Mouse (Mus musculus): ENCODE measurements around the gene Actl10. TPM values are rescaled to one million over a fixed set of nuclear protein-coding genes. Genes with fewer than 3 reads are reported as not detected.

Actl10 gene
- polyA plus RNA-seq (2014; fragmentation: Nextera tagmentation; extraction: Ambion mirVana) = 0.35 TPM in 1 of 2 replicates, not detected in the other

- Histone ChIP-seq H3K4me3 (ENCODE audit: control insufficient read depth in 1 of 2, insufficient read depth in 1 of 2, low read depth in 1 of 2, low read length in 2 of 2) (peak within 1 kb of the TSS; percentile 14 to 31), H3K4me1 (ENCODE audit: control insufficient read depth in 2 of 2, insufficient read depth in 2 of 2, low read length in 2 of 2) (peaks cover 15 to 29% of the 10 kb centered on the region in 2 experiments), H3K9ac (ENCODE audit: low read length) (peak within 1 kb of the TSS; percentile 59), H3K27me3 (ENCODE audit: control insufficient read depth, insufficient read depth, low read length) (peaks cover 25% of the 10 kb centered on the region), H3K4me2 (ENCODE audit: low read length) (peak within 1 kb of the TSS; percentile 69), H3K27ac (replicated peaks in 1 of 2; ENCODE audit: control insufficient read depth in 1 of 2, insufficient read depth in 1 of 2, low read depth in 2 of 2, low read length in 2 of 2) (0 out of 4 replicates have a peak within 1 kb of the TSS, but pooled peaks of 1 of the 2 experiments have one; percentile 19), H3K36me3 (ENCODE audit: control insufficient read depth, insufficient read depth, low read length) (no peaks in the 10 kb centered on the region), H3K9me3 (ENCODE audit: control insufficient read depth, low read length) (no peaks in the 10 kb centered on the region)
- WGBS = 78% methylated on average over 4 of the region's 4 CpGs
- ATAC-seq (ENCODE audit: insufficient number of reproducible peaks, insufficient read depth, low FRiP score, low read depth) = no peak
These were observed at the start of gene Actl10 for GRCm38 (mm10) chr2:154551476-154551875. Gene Actl10 (plus strand): TSS chr2:154551776.

DNA sequence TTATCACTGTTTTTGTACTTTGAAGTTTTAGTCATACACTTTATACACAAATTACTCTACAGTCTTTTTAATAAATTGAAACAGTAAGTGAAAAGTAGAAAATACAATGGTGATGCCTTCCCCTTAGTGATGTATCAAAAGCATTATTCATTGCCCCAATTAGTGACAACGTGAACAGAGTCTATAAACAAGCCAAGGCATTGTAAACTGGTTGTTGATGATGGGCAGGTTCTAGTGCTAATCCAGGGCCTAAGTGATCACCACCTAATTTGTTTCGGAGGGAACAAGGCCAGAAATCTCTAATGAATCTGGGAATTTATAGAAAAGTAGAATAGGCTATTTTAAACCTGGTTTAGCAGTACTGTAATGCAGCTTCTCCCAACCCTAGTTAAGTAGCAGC is 44.5 kb upstream of the Actl10 start:
- Histone ChIP-seq H3K9me3 (ENCODE audit: control insufficient read depth, low read length) (no peaks in the 10 kb centered on the region), H3K27me3 (ENCODE audit: control insufficient read depth, insufficient read depth, low read length) (no peaks in the 10 kb centered on the region), H3K36me3 (ENCODE audit: control insufficient read depth, insufficient read depth, low read length) (peaks cover 81% of the 10 kb centered on the region), H3K4me3 (ENCODE audit: control insufficient read depth in 1 of 2, insufficient read depth in 1 of 2, low read depth in 1 of 2, low read length in 2 of 2) (no peak overlapping the region), H3K9ac (ENCODE audit: low read length) (no peak overlapping the region), H3K4me2 (ENCODE audit: low read length) (no peak overlapping the region), H3K4me1 (ENCODE audit: control insufficient read depth in 2 of 2, insufficient read depth in 2 of 2, low read length in 2 of 2) (peaks cover 0 to 4% of the 10 kb centered on the region in 2 experiments; a peak in 2 of 4 replicates), H3K27ac (replicated peaks in 1 of 2; ENCODE audit: control insufficient read depth in 1 of 2, insufficient read depth in 1 of 2, low read depth in 2 of 2, low read length in 2 of 2) (peak overlapping the region in 1 of 2 experiments; percentile 27; a peak in 1 of 4 replicates)
- no peak for ATAC-seq (ENCODE audit: insufficient number of reproducible peaks, insufficient read depth, low FRiP score, low read depth)
- WGBS = 82% methylated on average over 2 of the region's 2 CpGs

DNA sequence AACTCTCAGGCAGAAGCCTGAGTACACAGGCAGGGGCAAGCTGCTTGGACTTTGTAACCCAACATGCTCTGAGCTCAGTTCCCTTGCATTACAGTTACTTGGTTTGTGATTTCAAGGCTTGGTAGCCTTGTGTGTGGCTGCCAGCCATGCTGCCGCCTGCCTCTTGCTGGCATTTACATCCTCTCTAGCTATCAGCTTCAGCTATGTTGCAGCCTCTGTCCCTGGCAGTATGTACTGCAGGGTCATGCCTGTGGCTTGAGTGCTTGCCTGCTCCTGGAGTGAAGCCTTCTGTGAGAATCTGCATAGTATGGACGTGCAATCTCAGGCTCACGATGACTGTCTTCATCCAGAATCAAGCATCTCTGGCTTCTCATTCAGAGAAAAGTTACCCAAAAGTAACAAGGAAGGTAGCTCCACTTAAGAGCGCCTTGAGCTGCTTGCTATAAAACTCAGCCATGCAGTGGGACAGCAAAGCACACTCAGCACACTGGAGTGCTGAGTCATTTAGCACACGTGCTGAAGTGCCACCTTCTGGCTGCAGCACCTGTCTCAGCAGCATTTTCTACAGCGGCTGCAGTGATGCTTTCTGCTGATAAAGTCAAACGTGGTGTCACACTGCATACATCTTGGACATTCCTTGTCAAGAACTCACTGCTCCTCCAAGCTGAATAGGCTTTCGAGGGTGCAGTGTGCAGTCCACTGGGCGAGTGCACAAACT is 43.9 kb upstream of the Actl10 start:
- Histone ChIP-seq H3K36me3 (ENCODE audit: control insufficient read depth, insufficient read depth, low read length) (peaks cover 84% of the 10 kb centered on the region), H3K4me2 (ENCODE audit: low read length) (no peak overlapping the region), H3K27me3 (ENCODE audit: control insufficient read depth, insufficient read depth, low read length) (no peaks in the 10 kb centered on the region), H3K4me3 (ENCODE audit: control insufficient read depth in 1 of 2, insufficient read depth in 1 of 2, low read depth in 1 of 2, low read length in 2 of 2) (no peak overlapping the region), H3K9me3 (ENCODE audit: control insufficient read depth, low read length) (no peaks in the 10 kb centered on the region), H3K9ac (ENCODE audit: low read length) (no peak overlapping the region), H3K27ac (replicated peaks in 1 of 2; ENCODE audit: control insufficient read depth in 1 of 2, insufficient read depth in 1 of 2, low read depth in 2 of 2, low read length in 2 of 2) (peak overlapping the region in 1 of 2 experiments; percentile 27; a peak in 1 of 4 replicates), H3K4me1 (ENCODE audit: control insufficient read depth in 2 of 2, insufficient read depth in 2 of 2, low read length in 2 of 2) (peaks cover 0 to 4% of the 10 kb centered on the region in 2 experiments; a peak in 2 of 4 replicates)
- 55% methylated on average over 9 of the region's 9 CpGs for WGBS
- ATAC-seq (ENCODE audit: insufficient number of reproducible peaks, insufficient read depth, low FRiP score, low read depth) = no peak

DNA sequence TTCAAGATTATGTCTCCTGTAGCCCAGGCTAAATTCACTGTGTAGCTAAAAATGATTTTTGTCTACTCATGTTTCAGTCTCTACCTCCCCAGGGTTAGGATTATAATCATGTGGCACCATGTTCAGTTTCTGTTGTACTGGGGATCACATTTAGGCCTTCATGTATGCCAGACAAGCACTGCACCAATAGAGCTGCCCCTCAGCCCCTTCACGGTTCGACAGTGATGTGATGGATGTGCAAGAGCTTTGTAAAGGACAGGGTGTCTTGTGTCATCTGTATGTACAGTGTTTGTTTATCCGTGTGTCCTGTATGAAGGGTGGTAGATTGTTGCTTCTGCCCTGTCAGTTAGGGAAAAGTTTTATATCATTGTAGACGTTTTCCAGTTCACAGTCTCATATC is 43.1 kb upstream of the Actl10 start:
- Histone ChIP-seq H3K27ac (replicated peaks in 1 of 2; ENCODE audit: control insufficient read depth in 1 of 2, insufficient read depth in 1 of 2, low read depth in 2 of 2, low read length in 2 of 2) (no peak overlapping the region), H3K4me1 (ENCODE audit: control insufficient read depth in 2 of 2, insufficient read depth in 2 of 2, low read length in 2 of 2) (peaks cover 0 to 4% of the 10 kb centered on the region in 2 experiments; a peak in 2 of 4 replicates), H3K27me3 (ENCODE audit: control insufficient read depth, insufficient read depth, low read length) (no peaks in the 10 kb centered on the region), H3K9me3 (ENCODE audit: control insufficient read depth, low read length) (no peaks in the 10 kb centered on the region), H3K9ac (ENCODE audit: low read length) (no peak overlapping the region), H3K4me3 (ENCODE audit: control insufficient read depth in 1 of 2, insufficient read depth in 1 of 2, low read depth in 1 of 2, low read length in 2 of 2) (no peak overlapping the region), H3K36me3 (ENCODE audit: control insufficient read depth, insufficient read depth, low read length) (peaks cover 82% of the 10 kb centered on the region), H3K4me2 (ENCODE audit: low read length) (no peak overlapping the region)
- no peak for ATAC-seq (ENCODE audit: insufficient number of reproducible peaks, insufficient read depth, low FRiP score, low read depth)
- WGBS = 88% methylated on average over 4 of the region's 4 CpGs

- no peak for ATAC-seq (ENCODE audit: insufficient number of reproducible peaks, insufficient read depth, low FRiP score, low read depth)
- Histone ChIP-seq H3K4me1 (ENCODE audit: control insufficient read depth in 2 of 2, insufficient read depth in 2 of 2, low read length in 2 of 2) (peaks cover 0 to 4% of the 10 kb centered on the region in 2 experiments; a peak in 2 of 4 replicates), H3K9ac (ENCODE audit: low read length) (no peak overlapping the region), H3K4me2 (ENCODE audit: low read length) (no peak overlapping the region), H3K9me3 (ENCODE audit: control insufficient read depth, low read length) (no peaks in the 10 kb centered on the region), H3K27me3 (ENCODE audit: control insufficient read depth, insufficient read depth, low read length) (no peaks in the 10 kb centered on the region), H3K27ac (replicated peaks in 1 of 2; ENCODE audit: control insufficient read depth in 1 of 2, insufficient read depth in 1 of 2, low read depth in 2 of 2, low read length in 2 of 2) (no peak overlapping the region), H3K36me3 (ENCODE audit: control insufficient read depth, insufficient read depth, low read length) (peaks cover 72% of the 10 kb centered on the region), H3K4me3 (ENCODE audit: control insufficient read depth in 1 of 2, insufficient read depth in 1 of 2, low read depth in 1 of 2, low read length in 2 of 2) (no peak overlapping the region)
- WGBS = 82% methylated on average over 3 of the region's 3 CpGs
These were observed 41.4 kb upstream of the Actl10 start for GRCm38 (mm10) chr2:154510141-154510540.

GRCm38 (mm10) chr2:154516944-154517343 is 34.6 kb upstream of the Actl10 start:
- no peak for ATAC-seq (ENCODE audit: insufficient number of reproducible peaks, insufficient read depth, low FRiP score, low read depth)
- 87% methylated on average over 3 of the region's 3 CpGs for WGBS
- no peak overlapping the region for H3K4me3 ChIP-seq (ENCODE audit: control insufficient read depth in 1 of 2, insufficient read depth in 1 of 2, low read depth in 1 of 2, low read length in 2 of 2)
- H3K4me2 ChIP-seq (ENCODE audit: low read length) = no peak overlapping the region
- H3K4me1 ChIP-seq (ENCODE audit: control insufficient read depth in 2 of 2, insufficient read depth in 2 of 2, low read length in 2 of 2) = no peaks in the 10 kb centered on the region
- H3K9ac ChIP-seq (ENCODE audit: low read length) = no peak overlapping the region
- no peak overlapping the region for H3K27ac ChIP-seq (replicated peaks in 1 of 2; ENCODE audit: control insufficient read depth in 1 of 2, insufficient read depth in 1 of 2, low read depth in 2 of 2, low read length in 2 of 2)
- H3K27me3 ChIP-seq (ENCODE audit: control insufficient read depth, insufficient read depth, low read length) = no peaks in the 10 kb centered on the region
- no peaks in the 10 kb centered on the region for H3K9me3 ChIP-seq (ENCODE audit: control insufficient read depth, low read length)
- peaks cover 69% of the 10 kb centered on the region for H3K36me3 ChIP-seq (ENCODE audit: control insufficient read depth, insufficient read depth, low read length)

DNA sequence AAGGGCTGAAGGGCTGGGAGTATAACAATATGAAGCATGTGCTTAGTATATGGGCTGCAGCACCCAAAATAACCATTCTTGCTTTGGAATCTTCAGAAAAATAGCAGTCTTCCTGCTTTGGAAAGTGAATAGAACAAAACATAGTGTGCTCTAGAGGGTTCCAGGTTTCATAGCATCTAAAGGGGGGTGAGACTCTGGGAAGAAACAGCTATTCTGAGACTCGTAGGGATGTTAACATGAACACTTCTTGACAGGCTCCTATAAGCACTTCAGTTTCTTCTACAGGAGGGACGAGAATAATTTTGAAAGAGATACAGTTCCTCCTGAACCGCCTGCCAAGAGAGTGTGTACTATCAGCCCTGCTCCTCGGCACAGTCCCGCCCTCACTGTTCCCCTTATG is 34.2 kb upstream of the Actl10 start:
- ATAC-seq (ENCODE audit: insufficient number of reproducible peaks, insufficient read depth, low FRiP score, low read depth) = no peak
- Histone ChIP-seq H3K9ac (ENCODE audit: low read length) (no peak overlapping the region), H3K4me2 (ENCODE audit: low read length) (no peak overlapping the region), H3K36me3 (ENCODE audit: control insufficient read depth, insufficient read depth, low read length) (peaks cover 69% of the 10 kb centered on the region), H3K9me3 (ENCODE audit: control insufficient read depth, low read length) (no peaks in the 10 kb centered on the region), H3K27me3 (ENCODE audit: control insufficient read depth, insufficient read depth, low read length) (no peaks in the 10 kb centered on the region), H3K4me1 (ENCODE audit: control insufficient read depth in 2 of 2, insufficient read depth in 2 of 2, low read length in 2 of 2) (no peaks in the 10 kb centered on the region), H3K4me3 (ENCODE audit: control insufficient read depth in 1 of 2, insufficient read depth in 1 of 2, low read depth in 1 of 2, low read length in 2 of 2) (no peak overlapping the region), H3K27ac (replicated peaks in 1 of 2; ENCODE audit: control insufficient read depth in 1 of 2, insufficient read depth in 1 of 2, low read depth in 2 of 2, low read length in 2 of 2) (no peak overlapping the region)
- 69% methylated on average over 5 of the region's 5 CpGs for WGBS
